Mouse (Mus musculus): Measurements from ENCODE around the gene Chmp6.
A peak's percentile ranks its signal among the peaks of the same experiment; 100 is the strongest.

Chmp6 gene

DNA sequence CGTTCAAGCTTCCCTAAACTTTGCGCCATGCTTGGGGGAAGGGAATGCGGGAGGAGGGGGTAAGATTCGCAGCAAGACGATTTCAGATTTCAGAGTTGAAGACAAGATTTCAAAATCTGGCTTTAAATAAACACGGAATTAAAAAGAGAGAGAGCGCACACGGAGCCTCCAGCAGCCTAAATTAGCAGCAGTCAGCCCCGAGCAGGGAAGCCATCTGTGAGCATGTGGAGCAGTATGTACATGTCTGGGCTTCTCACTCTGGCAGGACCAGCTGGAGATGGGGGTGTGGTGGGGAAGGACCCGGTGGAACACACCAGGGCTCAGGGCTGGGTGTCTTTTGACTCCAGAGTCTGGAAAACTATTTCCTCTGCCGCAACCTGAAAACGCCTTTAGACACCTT lies 24.0 kb downstream of the Chmp6 start:
- no peak for DNase-seq (ENCODE audit: low spot score in 2 of 2)

DNA sequence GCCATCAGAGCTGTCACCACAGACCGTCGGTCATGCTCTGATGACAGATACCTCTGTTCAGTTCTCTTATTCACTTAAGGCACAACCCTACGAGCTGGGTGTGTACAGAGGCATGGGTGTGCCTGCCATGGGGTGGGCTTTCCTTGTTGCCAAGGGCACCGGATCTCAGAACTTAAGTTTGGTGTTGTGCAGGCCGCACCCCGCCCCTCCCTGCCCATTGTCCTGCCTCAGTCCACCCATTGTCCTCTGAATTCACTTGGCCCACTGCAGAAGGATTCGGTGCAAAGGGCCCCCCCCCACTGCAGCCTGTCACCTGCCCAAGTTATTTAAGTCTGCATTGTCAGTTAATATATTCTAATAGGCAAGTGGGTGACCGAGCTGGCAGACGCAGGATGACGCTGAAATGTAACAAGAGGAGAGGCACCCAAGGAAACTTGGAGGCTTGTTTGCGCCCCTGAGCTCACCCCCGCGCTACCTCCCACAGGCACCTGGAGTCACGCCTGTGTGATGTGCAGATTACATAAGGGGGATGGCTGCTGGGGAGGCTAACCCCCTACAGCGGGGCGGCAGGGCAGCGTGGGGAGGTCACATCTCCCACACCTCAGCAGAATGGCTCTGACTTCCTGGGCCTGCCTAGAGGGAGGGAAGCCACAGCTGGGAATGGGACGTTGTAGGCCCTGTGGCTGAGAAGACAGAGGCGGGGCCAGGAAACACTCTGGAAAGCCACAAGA lies 24.7 kb downstream of the Chmp6 start:
- no peak for DNase-seq (ENCODE audit: low spot score in 2 of 2)

DNA sequence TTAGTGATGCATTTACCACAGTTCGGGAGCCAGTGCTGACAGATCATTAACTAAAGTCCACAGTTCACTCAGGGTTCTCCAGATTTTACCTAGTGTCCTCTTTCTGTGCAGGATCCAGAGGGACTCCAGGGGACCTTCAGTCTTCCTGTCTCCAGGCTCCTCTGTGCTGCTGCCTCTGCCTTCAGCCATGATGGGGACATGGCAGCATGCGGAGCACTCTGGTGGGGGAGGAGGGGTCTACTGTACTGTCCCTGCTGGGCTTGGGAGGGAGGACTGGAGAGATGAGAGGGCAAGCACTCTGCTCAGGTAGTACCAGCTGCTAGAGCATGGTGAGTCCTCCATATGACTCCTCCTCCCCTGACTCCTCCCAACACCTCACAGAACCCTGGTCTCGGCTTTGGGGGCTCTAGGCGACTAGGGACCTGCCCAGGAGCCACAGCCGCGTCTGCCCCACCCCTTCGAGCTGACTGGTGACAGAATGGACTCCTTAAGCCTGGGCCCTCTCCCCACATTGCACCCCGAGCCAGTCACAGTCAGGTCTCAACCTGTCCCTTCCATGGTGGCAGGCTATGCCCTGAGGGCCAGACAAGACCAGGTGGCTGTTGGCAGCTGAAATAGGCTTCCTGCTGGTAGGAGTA lies 26.0 kb downstream of the Chmp6 start:
- no peak for DNase-seq (ENCODE audit: low spot score in 2 of 2)

DNA sequence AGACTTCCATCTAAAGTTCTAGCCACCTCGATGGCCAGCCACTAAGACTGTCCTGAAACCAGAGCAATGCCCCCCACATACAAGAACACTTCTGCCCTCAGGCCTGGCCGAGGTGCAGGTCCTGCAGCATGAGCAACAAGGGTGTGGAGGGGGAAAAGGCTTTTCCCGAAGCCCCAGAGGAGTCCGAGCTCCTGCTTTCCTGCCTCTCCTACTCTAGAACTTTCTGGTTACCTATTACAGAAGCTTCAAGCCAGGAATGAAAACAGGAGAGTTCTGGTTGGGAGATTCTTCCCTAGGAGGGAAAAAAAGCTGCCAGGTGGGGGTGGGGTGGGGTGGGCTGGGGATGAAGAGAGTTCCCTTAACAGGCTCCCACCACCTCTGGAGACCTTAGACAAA lies 26.5 kb downstream of the Chmp6 start:
- DNase-seq (ENCODE audit: low spot score in 2 of 2), result no peak

DNA sequence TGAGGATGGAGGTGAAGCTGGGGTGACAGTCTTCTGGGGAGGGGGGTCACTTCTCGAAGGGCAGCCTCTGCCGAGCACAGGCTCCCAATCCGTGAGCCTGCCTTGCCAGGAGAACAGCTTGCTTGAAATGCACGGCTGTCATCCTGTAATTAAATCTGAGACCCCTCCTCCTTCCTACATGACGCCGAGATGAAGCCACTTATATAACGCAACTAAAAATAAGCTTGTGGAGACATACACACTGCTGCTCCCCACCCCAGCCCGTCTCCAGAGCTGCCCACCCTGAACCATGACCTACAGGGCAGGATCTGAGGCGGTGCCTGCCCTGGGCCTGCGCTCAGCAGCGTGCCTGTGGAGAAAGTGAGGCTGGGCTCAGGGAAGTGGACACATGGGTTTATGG lies 26.9 kb downstream of the Chmp6 start:
- no peak for DNase-seq (ENCODE audit: low spot score in 2 of 2)

DNA sequence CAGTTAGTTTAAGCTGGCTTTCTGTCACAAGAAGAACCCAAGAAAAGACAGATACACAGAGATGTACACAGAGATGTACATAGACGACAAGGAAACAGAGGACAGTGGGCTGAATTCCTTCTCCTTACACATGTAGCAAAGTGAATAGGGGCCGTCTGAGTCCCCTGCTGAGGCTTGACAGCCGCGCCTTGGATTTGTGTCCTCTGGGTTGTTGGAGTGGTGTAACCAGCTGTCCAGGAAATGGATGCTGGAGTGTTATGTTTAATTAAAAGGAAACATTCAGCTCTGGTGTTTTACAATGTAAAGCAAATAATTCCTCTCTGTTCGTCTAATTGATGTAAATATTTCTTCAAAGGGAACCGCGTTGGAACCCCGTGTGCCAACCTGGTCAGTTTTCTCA lies 28.6 kb downstream of the Chmp6 start:
- no peak for DNase-seq (ENCODE audit: low spot score in 2 of 2)

DNA sequence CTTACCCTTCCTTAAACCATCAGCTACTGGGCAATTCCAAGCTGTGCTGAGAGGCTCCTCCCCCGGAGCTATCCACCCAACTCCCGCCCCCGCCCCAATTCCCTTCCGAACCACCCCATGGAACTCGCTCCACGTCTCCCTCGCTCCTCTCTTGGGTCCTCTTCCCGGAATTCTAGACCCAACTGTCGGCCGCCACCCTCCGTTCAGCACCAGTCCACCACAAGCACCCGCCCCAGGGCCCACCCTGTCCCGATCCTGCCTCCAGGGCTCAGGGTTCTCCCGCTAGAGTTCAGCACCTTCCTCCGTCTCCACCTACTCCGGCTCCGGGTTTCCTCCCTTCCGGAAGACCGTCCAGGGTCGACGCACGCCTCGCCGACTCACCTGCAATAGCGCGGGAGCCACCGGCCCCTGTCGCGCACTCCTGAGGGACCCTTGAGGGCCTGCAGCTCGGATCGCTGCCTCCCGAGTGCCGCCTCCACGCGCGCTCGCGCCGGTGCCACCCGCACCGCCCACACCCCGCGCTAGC lies 29.0 kb downstream of the Chmp6 start:
- no peak for DNase-seq (ENCODE audit: low spot score in 2 of 2)

DNA sequence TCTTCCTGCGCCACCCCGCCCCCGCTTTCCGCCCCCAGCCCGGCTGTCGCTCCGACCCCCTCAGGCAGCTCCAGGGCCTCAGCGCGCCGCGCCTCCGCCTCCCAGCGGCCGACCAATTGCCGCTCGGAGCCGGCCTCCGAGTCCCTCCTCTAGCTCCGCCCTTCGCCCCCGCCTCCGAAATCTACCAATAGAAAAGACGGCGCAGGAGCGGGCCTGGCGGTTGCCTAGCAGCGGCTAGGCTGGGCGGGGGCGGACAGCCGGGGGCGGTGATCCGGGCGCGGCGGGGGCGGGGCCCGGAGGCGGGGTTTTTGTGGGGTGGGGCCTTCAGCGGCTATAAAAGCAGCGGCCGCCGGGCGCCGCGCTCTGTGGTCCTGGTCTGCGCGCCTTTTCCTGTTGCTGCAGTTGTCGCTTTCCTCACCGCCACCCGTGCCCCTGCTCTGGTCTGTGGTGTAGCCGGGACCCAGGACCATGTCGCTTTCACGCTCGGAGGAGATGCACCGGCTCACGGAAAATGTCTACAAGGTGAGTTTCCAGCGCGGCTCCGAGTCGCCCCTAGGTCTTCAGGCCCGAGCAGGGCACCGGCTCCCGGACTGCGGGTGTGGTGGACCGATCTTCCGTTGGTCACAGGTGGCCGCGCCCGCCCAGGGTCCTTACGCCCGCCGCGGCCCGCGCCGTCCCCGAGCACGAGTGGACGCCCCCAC lies 29.6 kb downstream of the Chmp6 start, which contains the start of gene Baiap2:
Gene Baiap2, plus strand, starts transcription at position 37 of the 701 bp plus-strand sequence.
- peak; percentile 97 for DNase-seq (ENCODE audit: low spot score in 2 of 2)

DNA sequence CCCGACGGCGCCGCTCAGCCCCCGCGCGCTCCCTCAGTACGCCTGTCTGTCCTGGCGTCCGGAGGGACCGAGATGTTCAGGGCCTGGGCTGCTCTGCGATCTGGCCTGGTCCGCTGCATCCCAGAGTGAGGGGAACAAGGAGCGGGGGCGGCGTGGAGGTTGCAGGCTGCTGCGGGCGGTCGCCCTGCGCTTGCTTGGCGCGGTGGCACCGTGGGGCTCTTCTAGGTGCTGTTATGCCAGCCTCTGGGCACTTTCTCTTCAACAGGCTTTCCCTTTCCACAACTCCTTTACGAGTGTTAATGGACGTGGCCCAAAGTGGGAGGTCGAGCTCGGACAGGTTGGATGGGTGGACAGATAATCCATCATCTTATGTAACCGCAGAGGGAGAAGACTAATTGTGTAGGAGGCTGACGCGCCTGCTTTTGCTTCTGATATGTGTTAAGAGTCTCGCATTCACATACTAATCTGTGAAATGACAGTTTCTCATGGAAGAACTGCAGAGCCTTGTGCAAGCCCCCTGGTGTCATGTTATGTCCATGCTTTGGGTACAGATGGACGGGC lies 30.3 kb downstream of the Chmp6 start:
- DNase-seq (ENCODE audit: low spot score in 2 of 2), result no peak

DNA sequence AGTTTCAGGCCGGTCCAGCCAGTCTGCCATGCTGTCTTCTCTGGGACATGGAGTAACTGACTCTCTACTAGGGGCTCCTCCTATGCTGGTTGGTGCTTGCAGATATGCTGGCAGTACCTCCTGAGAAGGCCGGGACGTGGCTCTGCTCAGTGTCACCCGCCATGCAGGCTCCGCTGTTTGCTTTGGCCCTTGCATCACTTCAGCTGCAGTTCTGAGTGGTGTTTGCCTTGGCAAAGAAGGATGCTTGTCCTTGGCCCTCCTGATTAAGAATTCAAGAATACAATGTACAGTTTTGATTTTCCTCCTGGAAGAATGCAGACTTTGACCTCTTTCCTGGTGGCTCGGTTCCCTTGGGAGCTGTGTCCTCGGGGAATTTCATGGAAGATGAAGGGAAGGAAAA lies 32.1 kb downstream of the Chmp6 start:
- DNase-seq (ENCODE audit: low spot score in 2 of 2), result no peak

DNA sequence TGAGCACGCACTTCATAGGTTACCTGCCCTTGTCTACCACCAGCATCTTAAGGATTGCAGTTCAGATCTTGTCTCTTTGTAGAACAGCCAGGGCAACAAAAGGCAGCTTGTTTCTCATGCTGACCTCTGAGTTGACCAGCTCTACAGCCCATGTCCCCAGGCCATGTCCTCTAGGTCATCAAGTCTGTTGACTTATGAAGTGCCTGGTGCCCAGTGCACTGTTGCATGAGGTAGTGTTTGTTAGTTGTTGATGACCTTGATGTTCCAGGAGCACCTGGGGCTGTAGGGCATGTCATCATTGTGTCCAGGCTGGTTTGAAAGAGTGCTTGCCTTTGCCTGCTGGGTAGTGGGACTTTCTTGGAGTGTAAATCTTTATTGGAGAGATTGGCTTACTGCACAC lies 34.2 kb downstream of the Chmp6 start:
- DNase-seq (ENCODE audit: low spot score in 2 of 2), result no peak

DNA sequence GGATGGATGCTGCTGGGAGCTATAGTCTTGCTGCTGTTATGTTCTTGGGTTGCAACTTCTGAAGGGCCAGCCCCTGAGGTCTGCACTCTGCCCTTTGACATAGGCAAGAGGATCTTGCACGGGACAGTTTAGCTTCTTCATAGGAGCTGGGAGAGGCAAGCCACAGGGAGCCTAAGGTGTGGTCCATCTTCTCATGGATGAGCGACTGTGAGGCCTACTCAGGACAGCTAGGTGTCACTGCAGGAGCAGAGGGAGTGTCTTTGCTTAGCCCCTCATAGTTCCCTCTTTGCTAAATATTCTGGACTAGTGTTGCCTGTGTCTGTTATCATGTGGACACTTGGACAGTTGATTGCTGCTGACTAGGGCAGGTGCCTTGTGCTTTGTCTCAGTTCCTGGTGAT lies 34.7 kb downstream of the Chmp6 start:
- no peak for DNase-seq (ENCODE audit: low spot score in 2 of 2)

DNA sequence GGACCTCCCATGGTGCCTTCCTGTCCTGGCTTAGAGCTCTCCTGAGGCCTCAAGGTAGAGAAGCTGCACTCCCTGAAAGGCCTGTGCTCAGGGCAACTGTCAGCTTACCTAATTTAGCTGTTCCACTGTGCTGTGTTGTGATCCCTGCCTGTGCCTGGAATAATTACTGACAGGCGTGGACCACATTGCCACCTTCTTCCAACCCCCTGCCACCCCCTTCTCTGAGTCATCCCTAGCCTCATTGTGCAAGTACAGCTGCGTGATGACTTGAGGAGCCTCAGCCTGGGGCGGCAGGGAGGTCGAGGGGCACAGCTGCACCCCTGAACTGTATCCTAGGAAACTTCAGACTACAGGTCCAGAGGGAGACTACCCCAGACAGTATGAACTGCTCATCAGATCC lies 35.1 kb downstream of the Chmp6 start:
- DNase-seq (ENCODE audit: low spot score in 2 of 2), result no peak

DNA sequence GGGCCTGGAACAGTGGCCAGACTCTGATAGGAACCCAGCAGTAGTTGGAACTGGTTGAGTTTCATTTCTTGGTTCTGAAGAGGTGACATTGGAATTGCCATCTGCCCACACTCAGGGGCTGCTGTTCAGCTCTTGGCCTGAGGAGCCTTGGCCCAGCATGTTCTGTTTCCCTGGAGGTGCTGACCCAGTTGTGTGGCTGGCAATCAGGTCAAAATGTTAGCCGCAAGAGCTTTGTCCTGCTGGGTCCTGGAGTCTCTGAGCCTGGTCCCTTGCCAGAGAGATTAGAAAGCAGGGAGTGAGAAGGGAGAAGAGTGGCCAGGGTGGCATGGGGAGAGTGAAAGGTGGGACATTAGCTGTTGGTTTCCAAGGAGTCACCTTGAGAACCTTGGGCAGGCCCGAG lies 35.6 kb downstream of the Chmp6 start:
- DNase-seq (ENCODE audit: low spot score in 2 of 2), result no peak

DNA sequence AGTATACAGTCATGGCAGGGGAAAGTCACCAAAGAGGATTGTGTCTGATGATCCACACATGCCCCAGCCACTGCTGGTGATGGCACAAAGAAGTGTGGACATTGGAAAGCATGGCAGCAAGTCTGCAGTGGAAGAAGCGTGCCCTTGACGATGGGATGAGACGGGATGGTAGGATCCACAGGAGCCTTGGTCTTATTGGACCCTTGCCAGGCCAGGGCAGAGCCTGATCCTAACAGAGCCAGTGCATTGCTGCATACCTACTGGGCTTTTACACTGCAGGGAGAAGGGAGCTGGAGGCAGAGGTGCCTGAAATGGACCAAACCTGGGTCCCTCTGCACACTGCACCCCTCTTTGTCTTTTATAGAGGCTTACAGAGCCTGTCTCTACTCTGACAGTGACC lies 37.3 kb downstream of the Chmp6 start:
- no peak for DNase-seq (ENCODE audit: low spot score in 2 of 2)

DNA sequence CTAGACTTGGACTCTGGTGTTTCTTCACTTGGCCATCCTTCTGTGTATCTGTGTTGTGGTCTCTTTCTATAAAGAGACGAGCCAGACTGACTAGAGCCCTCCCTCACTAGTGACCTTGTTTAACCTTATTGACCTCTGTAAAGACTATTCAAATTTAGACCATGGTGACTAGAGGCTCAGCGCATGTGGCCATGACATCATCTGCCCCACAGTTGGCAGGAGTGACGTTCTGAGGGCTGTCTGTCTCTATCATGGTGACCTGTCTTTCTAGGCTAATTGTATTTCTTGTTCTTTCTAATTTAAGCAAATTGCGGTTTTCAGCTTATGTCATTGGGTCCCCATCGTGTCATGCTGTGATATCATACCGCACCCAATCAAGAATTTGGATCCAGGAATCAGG lies 38.1 kb downstream of the Chmp6 start:
- DNase-seq (ENCODE audit: low spot score in 2 of 2), result no peak

DNA sequence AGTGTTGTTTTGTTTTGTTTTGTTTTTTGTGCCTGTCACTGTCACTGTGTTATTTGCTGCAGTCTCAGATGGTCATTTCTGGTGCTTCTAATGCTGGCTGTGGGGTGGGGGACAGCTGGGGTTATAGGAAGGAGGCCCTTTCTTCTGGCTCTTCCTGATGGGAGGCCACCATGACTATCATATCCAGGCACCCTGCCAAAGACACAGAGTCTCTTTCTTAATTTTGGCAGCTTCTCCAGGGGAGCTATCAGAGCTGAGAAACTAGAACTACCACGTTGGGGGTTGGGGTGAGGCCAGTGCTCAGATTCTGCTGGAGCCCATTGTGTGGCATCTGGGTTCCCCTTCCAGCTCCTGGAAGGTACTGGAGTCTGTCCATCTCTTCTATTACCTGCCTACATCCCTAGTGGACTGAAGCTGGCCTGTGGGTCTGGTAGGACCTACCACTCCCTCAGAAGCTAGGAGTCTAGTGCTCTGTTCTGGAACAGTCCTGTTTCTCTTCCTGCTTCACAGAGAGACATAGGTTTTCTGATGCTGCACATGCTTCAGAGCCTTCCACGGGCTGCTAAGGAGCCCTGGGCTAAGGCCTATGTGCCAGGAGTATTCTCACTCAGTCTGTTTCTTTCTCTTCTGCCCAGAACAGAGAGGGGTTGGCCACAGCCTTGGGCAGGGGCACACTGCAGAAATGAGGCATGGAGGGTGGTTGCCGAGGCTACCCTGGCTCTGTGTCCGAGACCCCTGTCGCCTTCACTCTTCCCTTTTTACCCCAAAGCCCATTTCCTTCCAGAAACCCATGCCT lies 39.4 kb downstream of the Chmp6 start:
- DNase-seq (ENCODE audit: low spot score in 2 of 2), result no peak

DNA sequence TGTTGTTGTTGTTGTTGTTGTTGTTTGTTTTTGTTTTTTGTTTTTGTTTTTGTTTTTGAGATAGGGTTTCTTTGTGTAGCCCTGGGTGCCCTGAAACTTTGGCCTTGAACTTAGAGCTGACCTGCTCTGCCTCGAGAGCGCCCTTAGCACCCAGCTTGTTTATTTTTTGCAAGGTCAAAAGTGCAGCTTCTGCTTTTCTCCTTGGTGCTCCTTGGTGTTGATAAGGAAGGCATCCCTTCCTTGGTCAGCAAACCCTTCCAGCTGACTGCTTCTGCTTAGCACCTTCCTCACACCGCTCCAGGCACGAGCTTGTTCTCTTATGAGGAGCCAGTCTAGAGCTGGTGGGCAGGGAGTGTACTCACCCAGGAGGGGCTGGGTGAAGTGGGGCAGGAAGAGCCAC lies 41.0 kb downstream of the Chmp6 start:
- no peak for DNase-seq (ENCODE audit: low spot score in 2 of 2)

DNA sequence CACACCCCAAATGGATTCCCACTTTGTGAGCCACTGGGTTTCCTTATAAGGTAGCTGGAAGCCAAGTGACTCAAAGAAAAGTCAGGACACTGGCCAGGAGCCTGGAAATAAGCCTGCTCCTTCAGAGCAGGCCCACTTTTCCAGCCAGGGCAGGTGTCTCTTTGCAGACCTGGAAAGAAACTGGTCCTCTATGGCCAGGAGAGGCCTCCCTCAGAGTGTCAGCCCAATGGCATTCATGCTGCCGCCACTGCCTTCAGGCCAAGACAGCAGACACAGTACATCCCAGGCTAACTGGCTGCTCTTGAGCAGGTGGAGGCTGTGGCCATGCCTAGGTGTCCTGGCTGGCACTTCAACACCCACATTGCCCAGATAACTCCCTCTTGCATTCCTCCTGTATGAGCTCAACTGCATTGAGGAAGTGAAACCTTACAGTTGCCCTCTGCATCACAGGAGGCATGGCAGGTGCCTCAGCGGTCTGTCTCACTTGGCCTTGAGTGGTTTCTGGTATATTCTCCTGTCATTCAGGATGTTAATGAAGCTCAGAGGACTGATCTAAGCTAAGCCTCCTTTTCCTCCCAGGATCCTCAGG lies 41.6 kb downstream of the Chmp6 start:
- no peak for DNase-seq (ENCODE audit: low spot score in 2 of 2)

DNA sequence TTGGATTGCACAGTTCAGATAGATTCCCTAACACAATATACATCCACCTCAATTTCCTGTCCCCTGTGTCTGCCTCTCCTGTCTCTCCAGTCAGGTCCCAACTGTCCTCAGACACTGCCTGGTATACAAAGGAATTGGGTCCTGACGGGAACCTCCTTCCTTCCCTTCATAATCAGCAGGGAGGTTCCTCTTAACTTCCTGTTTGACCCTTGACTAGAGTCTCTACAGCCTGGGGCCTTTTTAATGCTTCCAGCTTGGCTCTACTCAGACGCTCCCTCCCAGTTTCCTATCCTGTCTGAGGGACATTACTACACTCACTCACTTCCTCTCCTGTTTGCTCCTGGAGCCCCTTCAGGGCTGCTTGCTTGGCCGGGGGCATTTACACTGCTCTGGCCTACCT lies 42.2 kb downstream of the Chmp6 start:
- DNase-seq (ENCODE audit: low spot score in 2 of 2), result no peak

DNA sequence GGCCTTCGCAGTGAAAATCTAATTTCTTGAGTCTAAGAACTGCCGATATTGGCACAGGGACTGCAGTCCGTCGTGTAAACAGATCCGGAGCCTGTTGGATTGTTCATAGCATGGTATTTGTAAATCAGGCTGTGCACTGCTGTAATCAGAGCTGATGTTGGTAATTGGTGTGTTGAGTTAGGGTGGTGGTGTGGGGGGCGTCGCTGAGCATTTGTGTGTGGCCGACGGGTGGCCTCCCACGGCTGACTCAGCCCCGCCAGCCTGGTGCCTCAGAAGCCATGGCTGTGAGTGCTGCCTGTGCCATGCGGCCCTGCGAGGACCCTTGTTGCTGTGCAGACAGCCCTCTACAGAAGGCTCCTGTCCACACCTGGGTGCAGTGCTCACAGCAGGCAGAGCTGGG lies 43.3 kb downstream of the Chmp6 start:
- no peak for DNase-seq (ENCODE audit: low spot score in 2 of 2)

Data from urinary bladder, adult 18-20 months (tissue).